Mouse (Mus musculus) neutrophil, adult 83 days (primary cell): Measurements from ENCODE around the gene 4930447C04Rik. TPM values are rescaled to one million over a fixed set of nuclear protein-coding genes. Genes with fewer than 3 reads are reported as not detected.

Experiments used
- total RNA-seq, 2 experiments: library from RNA; stranded (reverse); gene quantifications; one replicate each; pipeline ENCODE4 v1.2.4; 2023

4930447C04Rik gene
- not detected for total RNA-seq

DNA sequence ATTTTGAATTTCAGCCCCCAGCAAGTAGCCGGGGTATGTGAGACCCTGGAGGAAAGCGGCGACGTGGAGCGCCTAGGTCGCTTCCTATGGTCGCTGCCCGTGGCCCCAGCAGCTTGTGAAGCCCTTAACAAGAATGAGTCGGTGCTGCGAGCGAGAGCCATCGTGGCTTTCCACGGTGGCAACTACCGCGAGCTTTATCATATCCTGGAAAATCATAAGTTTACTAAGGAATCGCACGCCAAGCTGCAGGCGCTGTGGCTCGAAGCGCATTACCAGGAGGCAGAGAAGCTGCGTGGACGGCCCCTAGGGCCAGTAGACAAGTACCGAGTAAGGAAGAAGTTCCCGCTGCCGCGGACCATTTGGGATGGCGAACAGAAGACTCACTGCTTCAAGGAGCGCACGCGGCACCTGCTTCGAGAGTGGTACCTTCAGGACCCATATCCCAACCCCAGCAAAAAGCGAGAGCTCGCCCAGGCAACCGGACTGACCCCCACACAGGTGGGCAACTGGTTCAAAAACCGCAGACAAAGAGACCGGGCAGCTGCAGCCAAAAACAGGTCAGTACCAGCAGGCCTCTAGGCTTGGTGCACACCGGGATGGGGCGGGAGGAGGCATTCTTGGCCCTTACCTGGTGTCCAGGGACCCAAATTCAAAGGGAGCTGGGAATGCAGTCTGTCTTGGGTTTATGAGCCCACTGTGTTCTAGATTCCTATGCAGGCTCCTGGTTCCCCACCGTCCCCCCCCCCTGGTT, at the start of gene 4930447C04Rik:
Gene 4930447C04Rik (minus strand): TSS at position 704 of the 751 bp plus-strand sequence.

DNA sequence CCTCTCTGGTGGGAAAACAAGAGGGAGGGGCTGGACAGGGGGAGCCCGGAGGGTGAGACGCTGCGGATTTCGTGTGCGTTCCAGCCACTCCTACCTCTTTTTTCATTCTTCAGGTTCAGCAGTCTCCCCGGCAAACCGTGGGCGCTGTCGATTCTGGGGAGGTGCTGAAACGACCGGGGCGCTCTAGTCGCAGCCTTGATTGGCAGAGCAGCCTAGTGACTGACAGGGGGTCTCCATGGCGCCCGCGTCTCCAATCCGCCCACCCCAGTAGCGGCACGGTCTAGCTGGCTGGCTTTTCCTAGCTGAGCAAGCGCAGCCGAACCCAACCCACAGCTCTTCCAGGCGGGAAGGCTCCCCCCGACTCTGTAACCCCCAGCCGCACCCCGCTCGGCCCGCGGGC, 958 bp downstream of the 4930447C04Rik start, which contains the start of gene Six6:
Gene Six6 (plus strand): TSS at position 277 of the 400 bp plus-strand sequence.

Other genes with a start within 250 kb of the 4930447C04Rik start
- gene Ppm1a, start 183.3 kb downstream of the 4930447C04Rik start, total RNA-seq = 100 to 1,000 TPM; 107 TPM
- not detected for gene Six6, start 882 bp downstream of the 4930447C04Rik start, total RNA-seq
- gene Six1, start 113.1 kb upstream of the 4930447C04Rik start, total RNA-seq = under 1 TPM in 1 of 2 experiments, not detected in 1; 0.11 TPM
- under 1 TPM; 0.07 TPM for gene Six4, start 172.7 kb upstream of the 4930447C04Rik start, total RNA-seq
- 1 to 10 TPM; 7.4 to 8.2 TPM for gene Mnat1, start 182.9 kb upstream of the 4930447C04Rik start, total RNA-seq